Mouse (Mus musculus) small intestine, adult 2 months (tissue): Measurements from ENCODE around the gene Tssk6. TPM values are rescaled to one million over a fixed set of nuclear protein-coding genes. Genes with fewer than 3 reads are reported as not detected.

ENCODE experiments used
- H3K27ac ChIP-seq: fragments of 200-500 bp; 2 replicates; pipeline ENCODE4 v1.5.1; 2012; ENCODE audit warnings: low read depth, low read length, control low read depth, inconsistent platforms; ENCODE audit not compliant: insufficient read depth
- H3K27me3 ChIP-seq: fragments of 200-500 bp; 2 replicates; pipeline ENCODE4 v1.6.1; 2012; ENCODE audit warnings: mild to moderate bottlenecking, moderate library complexity, low read length, inconsistent platforms; ENCODE audit not compliant: control insufficient read depth, insufficient read depth
- H3K36me3 ChIP-seq: fragments of 200-500 bp; 2 replicates; pipeline ENCODE4 v1.6.1; 2012; ENCODE audit warnings: mild to moderate bottlenecking, low read length, control low read depth, inconsistent platforms; ENCODE audit not compliant: control insufficient read depth, insufficient read depth
- H3K4me1 ChIP-seq: fragments of 200-500 bp; 2 replicates; pipeline ENCODE4 v1.6.1; 2012; ENCODE audit warnings: low read length, inconsistent platforms, mixed read lengths; ENCODE audit not compliant: control insufficient read depth, insufficient read depth, insufficient read length
- H3K4me3 ChIP-seq: fragments of 200-500 bp; 2 replicates; pipeline ENCODE4 v1.5.1; 2012; ENCODE audit warnings: low read depth, mild to moderate bottlenecking, control low read depth, inconsistent platforms, low read length, moderate library complexity
- CTCF ChIP-seq: fragments of 200-500 bp; IDR thresholded peaks from 2 replicates; pipeline ENCODE4 v1.5.1; 2012; ENCODE audit warnings: low read depth, mild to moderate bottlenecking, control low read depth, inconsistent platforms, low read length, moderate library complexity, mixed read lengths; ENCODE audit not compliant: insufficient replicate concordance, insufficient read length; ENCODE audit errors: extremely low read depth
- POLR2A ChIP-seq: fragments of 200-500 bp; IDR thresholded peaks from 2 replicates; pipeline ENCODE4 v1.6.1; 2012; ENCODE audit warnings: low read depth, mild to moderate bottlenecking, control low read depth, inconsistent platforms, low read length, moderate library complexity
- WGBS: fragments of 180-500 bp; shearing (Covaris S2); methylation state at CpG from one replicate; pipeline ENCODE4 v1.1.7; 2018; 5-methylcytosine and 5-hydroxymethylcytosine counted together
- polyA plus RNA-seq: library from polyadenylated mRNA; depleted of rRNA; stranded (reverse); fragments of >200 nt; gene quantifications from 2 replicates; pipeline ENCODE4 v1.2.3, GENCODE M21; 2012; rRNA removed

Tssk6 gene
- 0.98 and 1.9 TPM in 2 replicates for polyA plus RNA-seq

GRCm38 (mm10) chr8:69902163-69903062 lies at the start of gene Tssk6, which contains the start of the genes Ndufa13 and Yjefn3:
Gene Tssk6 (plus strand): TSS chr8:69902184.
Gene Ndufa13 (minus strand): TSS chr8:69902558.
Gene Yjefn3 (minus strand): TSS chr8:69902712.
- Histone ChIP-seq H3K4me3 (peak within 1 kb of the TSS; percentile 90), H3K36me3 (peaks cover 3% of the 10 kb centered on the region; the same call in 1 of the 2 replicates), H3K27me3 (no peaks in the 10 kb centered on the region), H3K4me1 (peaks cover 18% of the 10 kb centered on the region), H3K27ac (peak within 1 kb of the TSS; percentile 86)
- WGBS: 2% methylated on average over 89 of the region's 89 CpGs
- no peak for TF ChIP-seq CTCF
- no peak for TF ChIP-seq POLR2A

GRCm38 (mm10) chr8:69853869-69854268 lies 48.1 kb upstream of the Tssk6 start:
- H3K27ac ChIP-seq: no peak overlapping the region
- peaks cover 5% of the 10 kb centered on the region; the same call in 1 of the 2 replicates for H3K4me1 ChIP-seq
- H3K4me3 ChIP-seq: no peak overlapping the region
- H3K36me3 ChIP-seq: no peaks in the 10 kb centered on the region
- no peak for TF ChIP-seq POLR2A
- TF ChIP-seq CTCF: no peak
- no peaks in the 10 kb centered on the region for H3K27me3 ChIP-seq
- WGBS: 90% methylated on average over 10 of the region's 10 CpGs

- TF ChIP-seq CTCF (peak; percentile 31; the same call in 1 of the 2 replicates), POLR2A (no peak)
- 74% methylated on average over 4 of the region's 4 CpGs for WGBS
- no peaks in the 10 kb centered on the region for H3K27me3 ChIP-seq
- H3K4me1 ChIP-seq: no peaks in the 10 kb centered on the region
- H3K27ac ChIP-seq: no peak overlapping the region
- no peak overlapping the region for H3K4me3 ChIP-seq
- no peaks in the 10 kb centered on the region for H3K36me3 ChIP-seq
These were observed 41.2 kb upstream of the Tssk6 start for GRCm38 (mm10) chr8:69860807-69861206.

GRCm38 (mm10) chr8:69861251-69861650 lies 40.7 kb upstream of the Tssk6 start:
- TF ChIP-seq CTCF (no peak), POLR2A (no peak)
- WGBS: 52% methylated on average over 2 of the region's 2 CpGs
- Histone ChIP-seq H3K4me1 (no peaks in the 10 kb centered on the region), H3K27ac (no peak overlapping the region), H3K27me3 (no peaks in the 10 kb centered on the region), H3K36me3 (no peaks in the 10 kb centered on the region), H3K4me3 (no peak overlapping the region)

- H3K27ac ChIP-seq: no peak overlapping the region
- H3K4me1 ChIP-seq: peaks cover 5% of the 10 kb centered on the region
- no peaks in the 10 kb centered on the region for H3K27me3 ChIP-seq
- H3K36me3 ChIP-seq: no peaks in the 10 kb centered on the region
- 50% methylated on average over 5 of the region's 5 CpGs for WGBS
- TF ChIP-seq CTCF (no peak), POLR2A (no peak)
- H3K4me3 ChIP-seq: no peak overlapping the region
These were observed 38.5 kb upstream of the Tssk6 start for GRCm38 (mm10) chr8:69863387-69864020.

- 48% methylated on average over 5 of the region's 5 CpGs for WGBS
- no peaks in the 10 kb centered on the region for H3K36me3 ChIP-seq
- H3K4me3 ChIP-seq: no peak overlapping the region
These were observed 37.8 kb upstream of the Tssk6 start for GRCm38 (mm10) chr8:69864180-69864579.

More at GRCm38 (mm10) chr8:69864180-69864579, 37.8 kb upstream of the Tssk6 start:
- TF ChIP-seq POLR2A (no peak), CTCF (no peak)
- peaks cover 5% of the 10 kb centered on the region for H3K4me1 ChIP-seq
- no peak overlapping the region for H3K27ac ChIP-seq
- no peaks in the 10 kb centered on the region for H3K27me3 ChIP-seq
